Mouse (Mus musculus): ENCODE measurements at regions not wholly inside any gene's neighbourhood (a gene's known extent, or its start where the extent isn't known, plus 50 kb on each side); places are given as distances from the start of the nearest gene placed in this dataset.

GRCm38 (mm10) chr5:82142063-82142462 is 1122.1 kb downstream of the Adgrl3 start:
- DNase-seq (ENCODE audit: low spot score in 2 of 2): no peak

Data from right cerebral cortex, adult 2 months (tissue).